Mouse (Mus musculus): Measurements from ENCODE around the gene Harbi1.

DNA sequence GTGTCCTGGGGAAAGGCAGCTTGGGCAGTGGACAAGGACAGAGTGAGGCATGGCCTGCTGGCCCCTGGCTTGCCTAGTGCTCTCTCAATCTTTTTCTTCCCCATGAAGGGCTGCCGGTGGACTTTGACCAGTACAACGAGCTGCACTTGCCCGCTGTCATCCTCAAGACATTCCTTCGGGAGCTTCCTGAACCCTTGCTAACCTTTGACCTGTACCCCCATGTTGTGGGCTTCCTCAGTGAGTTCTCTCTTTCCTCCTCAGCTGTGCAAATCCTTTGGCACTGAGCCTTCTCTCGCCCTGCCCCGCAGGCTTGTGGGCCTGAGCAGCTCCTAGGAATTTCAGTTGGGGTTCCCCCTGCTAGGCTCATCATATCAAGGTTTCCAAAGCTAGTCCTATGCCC is 40.6 kb upstream of the Harbi1 start:
- TF ChIP-seq CTCF (IDR thresholded peaks at IDR 0.05; ENCODE audit: low read depth, low read length) (no peak), POLR2A (IDR thresholded peaks at IDR 0.05; ENCODE audit: extremely low read depth, insufficient read depth, low read length) (no peak)

All from liver, adult 2 months (tissue).